Mouse (Mus musculus) olfactory bulb, adult 2 months (tissue): ENCODE measurements at regions not wholly inside any gene's neighbourhood (a gene's known extent, or its start where the extent isn't known, plus 50 kb on each side); places are given as distances from the start of the nearest gene placed in this dataset.

Source experiments
- CTCF ChIP-seq: fragments of 200-500 bp; IDR thresholded peaks from 2 replicates; pipeline ENCODE4 v1.5.1; 2012; ENCODE audit warnings: low read depth, mild to moderate bottlenecking, low read length, moderate library complexity; ENCODE audit not compliant: insufficient read depth
- POLR2A ChIP-seq: fragments of 200-500 bp; IDR thresholded peaks from 2 replicates; pipeline ENCODE4 v1.6.1; 2012; ENCODE audit warnings: mild to moderate bottlenecking, low read depth, low read length, moderate library complexity; ENCODE audit not compliant: insufficient read depth

DNA sequence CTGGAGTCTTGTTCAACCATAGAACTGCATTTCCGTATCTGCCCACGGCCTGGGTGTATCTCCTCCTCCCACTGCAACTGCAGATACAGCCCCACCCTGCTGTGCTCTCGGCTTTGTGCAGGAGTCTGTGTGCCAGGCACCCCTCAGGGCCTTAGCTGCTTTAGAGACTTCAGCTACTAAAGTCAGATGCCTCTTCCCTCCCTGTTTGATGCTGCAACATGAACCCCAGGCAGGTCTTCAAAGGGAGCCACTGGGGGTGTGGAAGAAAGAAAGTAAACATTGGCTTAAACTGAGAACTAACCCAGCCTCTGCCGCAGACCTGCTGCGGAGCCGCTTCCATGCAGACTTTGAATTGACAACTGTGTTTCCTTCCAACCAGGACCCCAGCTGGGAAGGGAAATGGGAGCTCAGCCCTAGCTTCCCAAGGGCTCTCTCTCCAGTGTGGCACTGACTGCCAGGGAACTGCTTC is 70.0 kb upstream of the Glce start:
- TF ChIP-seq CTCF (no peak), POLR2A (no peak)
